ENCODE assay signal across 8 mouse cellular contexts in the genomic region with DNA sequence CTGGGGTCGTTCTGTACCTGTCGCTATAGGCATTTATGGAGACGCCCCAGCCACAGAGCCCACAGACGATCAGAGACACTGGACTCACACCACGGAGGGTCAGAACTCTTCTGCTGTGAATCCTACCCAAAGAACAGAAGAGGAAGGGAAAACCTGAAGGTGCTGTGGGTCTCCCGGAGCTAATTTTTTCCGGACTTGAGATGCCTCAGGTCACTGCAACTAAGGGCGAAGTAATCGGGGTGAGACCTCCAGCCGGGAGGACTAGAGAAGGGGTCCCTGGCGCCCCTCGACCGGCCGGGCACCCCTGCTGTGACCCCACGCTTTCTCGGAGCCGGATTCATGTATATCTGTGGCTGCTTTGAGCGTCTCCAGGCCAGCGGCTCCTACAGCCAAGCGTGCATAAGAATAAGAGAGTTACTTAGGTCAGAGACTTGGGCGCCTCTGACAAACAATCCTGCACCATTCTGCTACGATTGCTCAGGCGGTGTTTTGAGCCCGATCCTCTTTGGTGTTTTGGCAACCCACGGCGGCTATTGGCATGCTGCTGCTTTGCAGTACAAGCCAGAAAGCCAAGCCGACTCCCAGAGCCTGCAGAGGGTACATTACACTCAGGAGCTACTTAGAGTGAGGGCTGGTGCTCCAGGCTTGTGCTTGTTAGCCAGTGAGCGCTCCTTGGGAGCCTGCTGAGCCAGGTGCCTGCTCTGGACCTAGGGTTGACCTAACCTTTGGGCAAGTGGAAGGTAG. TPM values are rescaled to one million over a fixed set of nuclear protein-coding genes. Genes with fewer than 3 reads are reported as not detected.
DNase-seq lines count a peak whose midpoint lies in the region; ATAC-seq lines count a peak whose summit lies in the region.

No protein-coding gene starts in this region.

- H3K27me3 ChIP-seq in kidney, embryonic 14.5 days (ENCODE audit: control insufficient read depth, insufficient read depth, low read length): no peaks in the 10 kb centered on the region
- no peaks in the 10 kb centered on the region for H3K27me3 ChIP-seq in liver, embryonic 16.5 days (ENCODE audit: control insufficient read depth, insufficient read depth, low read depth, low read length)

- H3K9ac ChIP-seq in kidney, embryonic 14.5 days (ENCODE audit: low read depth, low read length): peak overlapping the region; percentile 71
- H3K9ac ChIP-seq in liver, embryonic 16.5 days (ENCODE audit: low read depth, low read length): peak overlapping the region; percentile 82

- peak overlapping the region; percentile 27; the same call in 1 of the 2 replicates for H3K27ac ChIP-seq in kidney, embryonic 14.5 days (ENCODE audit: low read depth, low read length)
- H3K27ac ChIP-seq in liver, embryonic 16.5 days (ENCODE audit: low read length): peak overlapping the region; percentile 79

- peak overlapping the region; percentile 91 for H3K4me3 ChIP-seq in kidney, embryonic 14.5 days (ENCODE audit: low read length)
- peak overlapping the region; percentile 83 for H3K4me3 ChIP-seq in liver, embryonic 16.5 days (ENCODE audit: low read depth, low read length)

- DNase-seq in kidney, adult 18-20 months: no peak
- DNase-seq in adipocyte (ENCODE audit: low spot score): peak; percentile 49
- DNase-seq in embryo, embryonic 9.5 days (ENCODE audit: extremely low spot score): no peak
- DNase-seq in lung, postnatal 4 days: no peak
- DNase-seq in c-Kit-positive CD71-positive TER-119-positive erythroid progenitor cells, embryonic 14.5 days (ENCODE audit: low spot score): no peak

- no peaks in the 10 kb centered on the region for H3K9me3 ChIP-seq in kidney, embryonic 14.5 days (ENCODE audit: control insufficient read depth, low read length)
- H3K9me3 ChIP-seq in liver, embryonic 16.5 days (replicated peaks; ENCODE audit: control insufficient read depth, low read length): no peaks in the 10 kb centered on the region

- H3K36me3 ChIP-seq in kidney, embryonic 14.5 days (ENCODE audit: control insufficient read depth, insufficient read depth, low read length): peaks cover 8% of the 10 kb centered on the region
- H3K36me3 ChIP-seq in liver, embryonic 16.5 days (ENCODE audit: control insufficient read depth, insufficient read depth): no peaks in the 10 kb centered on the region; the same call in 1 of the 2 replicates

- no peak; the same call in 1 of the 2 replicates for ATAC-seq in kidney, embryonic 14.5 days (ENCODE audit: low FRiP score, low TSS enrichment)
- ATAC-seq in granulocyte monocyte progenitor cell, adult 5-6 weeks (replicated peaks; ENCODE audit: poor library complexity, severe bottlenecking): peak; percentile 23
- no peak for ATAC-seq in liver, embryonic 16.5 days (ENCODE audit: low read depth)

- peaks cover 8% of the 10 kb centered on the region for H3K4me1 ChIP-seq in kidney, embryonic 14.5 days (ENCODE audit: control insufficient read depth, insufficient read depth, low read length)
- peaks cover 22% of the 10 kb centered on the region for H3K4me1 ChIP-seq in liver, embryonic 16.5 days (ENCODE audit: control insufficient read depth, low read depth, low read length)

- 3% methylated on average over 28 of the region's 28 CpGs for WGBS in kidney, embryonic 14.5 days
- 1% methylated on average over 28 of the region's 28 CpGs for WGBS in liver, embryonic 16.5 days (ENCODE audit: insufficient replicate concordance)

- peak overlapping the region; percentile 95 for H3K4me2 ChIP-seq in kidney, embryonic 14.5 days (replicated peaks; ENCODE audit: low read depth, low read length)
- H3K4me2 ChIP-seq in liver, embryonic 16.5 days (ENCODE audit: low read depth, low read length): peak overlapping the region; percentile 100

RNA-seq across cellular contexts. Expression of a gene that starts 0.6 kb away (rescaled TPM):
- polyA plus RNA-seq in kidney, embryonic 14.5 days (2014; fragmentation: Nextera tagmentation; extraction: Ambion mirVana): 85.8 and 112 TPM in 2 replicates
- 66.8 and 134 TPM in 2 replicates for total RNA-seq in granulocyte monocyte progenitor cell, adult 5-6 weeks (2014; fragmentation: Nextera tagmentation)
- total RNA-seq in granulocyte monocyte progenitor cell, adult 5-6 weeks (2017): 95.3 and 118 TPM in 2 replicates
- 43.7 and 49.5 TPM in 2 replicates for polyA plus RNA-seq in liver, embryonic 16.5 days (2015; fragmentation: Nextera tagmentation; extraction: Ambion mirVana)

RNA-seq across cellular contexts. Expression of a gene that starts 13.0 kb away (rescaled TPM):
- 4.1 and 4.9 TPM in 2 replicates for polyA plus RNA-seq in kidney, embryonic 14.5 days (2014; fragmentation: Nextera tagmentation; extraction: Ambion mirVana)
- not detected in 2 replicates for total RNA-seq in granulocyte monocyte progenitor cell, adult 5-6 weeks (2014; fragmentation: Nextera tagmentation)
- 0.26 and 0.36 TPM in 2 replicates for total RNA-seq in granulocyte monocyte progenitor cell, adult 5-6 weeks (2017)
- 0.28 and 0.34 TPM in 2 replicates for polyA plus RNA-seq in liver, embryonic 16.5 days (2015; fragmentation: Nextera tagmentation; extraction: Ambion mirVana)

RNA-seq across cellular contexts. Expression of a gene that starts 24.1 kb away (rescaled TPM):
- polyA plus RNA-seq in kidney, embryonic 14.5 days (2014; fragmentation: Nextera tagmentation; extraction: Ambion mirVana): 0.20 and 0.32 TPM in 2 replicates
- total RNA-seq in granulocyte monocyte progenitor cell, adult 5-6 weeks (2014; fragmentation: Nextera tagmentation): not detected in 2 replicates
- not detected in 2 replicates for total RNA-seq in granulocyte monocyte progenitor cell, adult 5-6 weeks (2017)
- polyA plus RNA-seq in liver, embryonic 16.5 days (2015; fragmentation: Nextera tagmentation; extraction: Ambion mirVana): 0.12 and 0.19 TPM in 2 replicates

RNA-seq across cellular contexts. Expression of a gene that starts 26.9 kb away (rescaled TPM):
- polyA plus RNA-seq in kidney, embryonic 14.5 days (2014; fragmentation: Nextera tagmentation; extraction: Ambion mirVana): 0.49 and 0.88 TPM in 2 replicates
- 0.32 and 0.95 TPM in 2 replicates for total RNA-seq in granulocyte monocyte progenitor cell, adult 5-6 weeks (2014; fragmentation: Nextera tagmentation)
- 0.31 TPM in 1 of 2 replicates, not detected in the other for total RNA-seq in granulocyte monocyte progenitor cell, adult 5-6 weeks (2017)
- polyA plus RNA-seq in liver, embryonic 16.5 days (2015; fragmentation: Nextera tagmentation; extraction: Ambion mirVana): 0.13 TPM in 1 of 2 replicates, not detected in the other

RNA-seq across cellular contexts. Expression of a gene that starts 28.7 kb away (rescaled TPM):
- polyA plus RNA-seq in kidney, embryonic 14.5 days (2014; fragmentation: Nextera tagmentation; extraction: Ambion mirVana): 0.40 and 0.43 TPM in 2 replicates
- not detected in 2 replicates for total RNA-seq in granulocyte monocyte progenitor cell, adult 5-6 weeks (2014; fragmentation: Nextera tagmentation)
- total RNA-seq in granulocyte monocyte progenitor cell, adult 5-6 weeks (2017): not detected in 2 replicates
- polyA plus RNA-seq in liver, embryonic 16.5 days (2015; fragmentation: Nextera tagmentation; extraction: Ambion mirVana): 0.08 TPM in 1 of 2 replicates, not detected in the other
